Mouse (Mus musculus) limb, embryonic 15.5 days (tissue): Measurements from ENCODE around the gene Haus2. TPM values are rescaled to one million over a fixed set of nuclear protein-coding genes. Genes with fewer than 3 reads are reported as not detected.
"Not testable (repeated sequence)": the region's sequence is repeated elsewhere in the genome, so short reads cannot be mapped to it uniquely, and the experiment has no call there.

Experiments
- ATAC-seq: fragments of 200-750 bp; cut with Nextera tagmentation; 2 replicates; pipeline ENCODE4 v1.8.0; 2017; ENCODE audit warnings: low read depth, moderate TSS enrichment; ENCODE audit not compliant: insufficient number of reproducible peaks, low FRiP score, low TSS enrichment
- H3K27ac ChIP-seq: fragments of 300-500 bp; sonication (generic); 2 replicates; pipeline ENCODE4 v1.5.1; 2015; ENCODE audit warnings: moderate library complexity, mild to moderate bottlenecking, inconsistent platforms
- H3K27me3 ChIP-seq: fragments of 300-500 bp; sonication (generic); 2 replicates; pipeline ENCODE4 v1.6.1; 2015; ENCODE audit warnings: inconsistent platforms
- H3K36me3 ChIP-seq: fragments of 300-500 bp; sonication (generic); 2 replicates; pipeline ENCODE4 v1.6.1; 2015; ENCODE audit warnings: inconsistent platforms
- H3K4me1 ChIP-seq: fragments of 300-500 bp; sonication (generic); 2 replicates; pipeline ENCODE4 v1.6.1; 2015; ENCODE audit warnings: inconsistent platforms
- H3K4me2 ChIP-seq: fragments of 300-500 bp; sonication (generic); 2 replicates; pipeline ENCODE4 v1.6.1; 2015; ENCODE audit warnings: mild to moderate bottlenecking, inconsistent platforms
- H3K4me3 ChIP-seq: fragments of 300-500 bp; sonication (generic); 2 replicates; pipeline ENCODE4 v1.5.1; 2015; ENCODE audit warnings: mild to moderate bottlenecking, inconsistent platforms
- H3K9ac ChIP-seq: fragments of 300-500 bp; sonication (generic); 2 replicates; pipeline ENCODE4 v1.6.1; 2015; ENCODE audit warnings: inconsistent platforms
- H3K9me3 ChIP-seq: fragments of 300-500 bp; sonication (generic); 2 replicates; pipeline ENCODE4 v1.6.1; 2016; ENCODE audit warnings: inconsistent platforms
- WGBS: fragments of 180-500 bp; shearing (Covaris S2); methylation state at CpG from one replicate; pipeline ENCODE4 v1.1.7; 2015; 5-methylcytosine and 5-hydroxymethylcytosine counted together
- polyA plus RNA-seq: library from polyadenylated mRNA; unstranded; fragments of >200 nt; fragmentation: Nextera tagmentation; extraction: Ambion mirVana; gene quantifications from 2 replicates; pipeline ENCODE4 v1.2.1, GENCODE M21; 2015

The Haus2 gene
- 21.8 and 23.2 TPM in 2 replicates for polyA plus RNA-seq

- Histone ChIP-seq H3K4me3 (peak within 1 kb of the TSS; percentile 92), H3K27ac (peak within 1 kb of the TSS; percentile 95), H3K4me2 (peak within 1 kb of the TSS; percentile 64), H3K4me1 (peaks cover 15% of the 10 kb centered on the region), H3K36me3 (peaks cover 12% of the 10 kb centered on the region), H3K9ac (peak within 1 kb of the TSS; percentile 83), H3K9me3 (no peaks in the 10 kb centered on the region), H3K27me3 (no peaks in the 10 kb centered on the region)
- WGBS = under 1% methylated on average over 52 of the region's 52 CpGs
- ATAC-seq = peak; percentile 92
Measured at GRCm38 (mm10) chr2:120608830-120609723, at the start of gene Haus2, which contains the start of gene Lrrc57. Haus2 (plus strand) TSS chr2:120609383. Lrrc57 (minus strand) TSS chr2:120609520.

GRCm38 (mm10) chr2:120561524-120561923, 47.7 kb upstream of the Haus2 start:
- no peak overlapping the region for H3K4me2 ChIP-seq

GRCm38 (mm10) chr2:120562859-120563234, 46.3 kb upstream of the Haus2 start:
- Histone ChIP-seq H3K27ac (peak overlapping the region; percentile 79), H3K9me3 (no peaks in the 10 kb centered on the region), H3K27me3 (no peaks in the 10 kb centered on the region), H3K4me1 (peaks cover 7% of the 10 kb centered on the region), H3K4me2 (peak overlapping the region; percentile 57), H3K36me3 (no peaks in the 10 kb centered on the region), H3K4me3 (peak overlapping the region; percentile 96), H3K9ac (peak overlapping the region; percentile 92)
- WGBS = 19% methylated on average over 9 of the region's 9 CpGs
- ATAC-seq = no peak

More at GRCm38 (mm10) chr2:120561524-120561923, 47.7 kb upstream of the Haus2 start:
- H3K9ac ChIP-seq = no peak overlapping the region
- no peak for ATAC-seq
- WGBS = 89% methylated on average over 1 of the region's 1 CpGs
- no peaks in the 10 kb centered on the region for H3K9me3 ChIP-seq
- no peak overlapping the region for H3K4me3 ChIP-seq
- H3K4me1 ChIP-seq = peaks cover 7% of the 10 kb centered on the region
- no peaks in the 10 kb centered on the region for H3K36me3 ChIP-seq
- no peak overlapping the region for H3K27ac ChIP-seq
- H3K27me3 ChIP-seq = no peaks in the 10 kb centered on the region

GRCm38 (mm10) chr2:120563235-120563990, 45.8 kb upstream of the Haus2 start, which contains the start of gene Zfp106:
Zfp106 (minus strand) TSS chr2:120563843.
- Histone ChIP-seq H3K36me3 (no peaks in the 10 kb centered on the region), H3K9ac (peak within 1 kb of the TSS; percentile 92), H3K27ac (peak within 1 kb of the TSS; percentile 79), H3K9me3 (no peaks in the 10 kb centered on the region), H3K4me1 (peaks cover 7% of the 10 kb centered on the region), H3K4me3 (peak within 1 kb of the TSS; percentile 96), H3K4me2 (peak within 1 kb of the TSS; percentile 57), H3K27me3 (no peaks in the 10 kb centered on the region)
- ATAC-seq = peak; percentile 86
- under 1% methylated on average over 50 of the region's 50 CpGs for WGBS

- not testable (repeated sequence) for H3K9me3 ChIP-seq, ATAC-seq, H3K36me3 ChIP-seq, H3K27ac ChIP-seq, H3K4me3 ChIP-seq, H3K27me3 ChIP-seq, H3K9ac ChIP-seq, H3K4me2 ChIP-seq
- 92% methylated on average over 4 of the region's 4 CpGs for WGBS
- peaks cover 17% of the 10 kb centered on the region for H3K4me1 ChIP-seq
Measured at GRCm38 (mm10) chr2:120564548-120565188, 44.5 kb upstream of the Haus2 start.

- peaks cover 17% of the 10 kb centered on the region for H3K4me1 ChIP-seq
- no peak overlapping the region for H3K9ac ChIP-seq
- no peak overlapping the region for H3K27ac ChIP-seq
- H3K4me2 ChIP-seq = no peak overlapping the region
- ATAC-seq = no peak
- H3K9me3 ChIP-seq = no peaks in the 10 kb centered on the region
- H3K27me3 ChIP-seq = no peaks in the 10 kb centered on the region
- 79% methylated on average over 2 of the region's 2 CpGs for WGBS
- H3K36me3 ChIP-seq = 0 out of 2 replicates have a peak, but pooled peaks cover 2% of the 10 kb centered on the region
- no peak overlapping the region for H3K4me3 ChIP-seq
Measured at GRCm38 (mm10) chr2:120565363-120565762, 43.8 kb upstream of the Haus2 start.

- H3K9ac ChIP-seq = peak within 1 kb of the TSS; percentile 73
- H3K4me3 ChIP-seq = peak within 1 kb of the TSS; percentile 78
- H3K4me2 ChIP-seq = peak within 1 kb of the TSS; percentile 63
- peak within 1 kb of the TSS; percentile 90 for H3K27ac ChIP-seq
- no peaks in the 10 kb centered on the region for H3K9me3 ChIP-seq
- peaks cover 17% of the 10 kb centered on the region for H3K4me1 ChIP-seq
- ATAC-seq = peak; percentile 92
- peaks cover 5% of the 10 kb centered on the region; the same call in 1 of the 2 replicates for H3K36me3 ChIP-seq
- under 1% methylated on average over 42 of the region's 42 CpGs for WGBS
- H3K27me3 ChIP-seq = no peaks in the 10 kb centered on the region
Measured at GRCm38 (mm10) chr2:120566886-120567797, 42.0 kb upstream of the Haus2 start, which contains the start of gene Snap23. Snap23 (plus strand) TSS chr2:120567671.

GRCm38 (mm10) chr2:120567798-120568320, 41.3 kb upstream of the Haus2 start:
- peak; percentile 28; the same call in 1 of the 2 replicates for ATAC-seq

GRCm38 (mm10) chr2:120571081-120571480, 38.1 kb upstream of the Haus2 start:
- no peak overlapping the region for H3K4me3 ChIP-seq
- H3K27me3 ChIP-seq = no peaks in the 10 kb centered on the region
- H3K36me3 ChIP-seq = peaks cover 7% of the 10 kb centered on the region
- WGBS = 95% methylated on average over 3 of the region's 3 CpGs
- no peak overlapping the region for H3K9ac ChIP-seq
- H3K4me2 ChIP-seq = no peak overlapping the region
- H3K9me3 ChIP-seq = no peaks in the 10 kb centered on the region
- H3K27ac ChIP-seq = no peak overlapping the region
- no peak for ATAC-seq
- H3K4me1 ChIP-seq = peaks cover 20% of the 10 kb centered on the region; the same call in 1 of the 2 replicates

More at GRCm38 (mm10) chr2:120567798-120568320, 41.3 kb upstream of the Haus2 start:
- peak overlapping the region; percentile 73 for H3K9ac ChIP-seq
- no peaks in the 10 kb centered on the region for H3K9me3 ChIP-seq
- peaks cover 5% of the 10 kb centered on the region; the same call in 1 of the 2 replicates for H3K36me3 ChIP-seq
- peak overlapping the region; percentile 63 for H3K4me2 ChIP-seq
- H3K4me1 ChIP-seq = peaks cover 12% of the 10 kb centered on the region
- peak overlapping the region; percentile 78 for H3K4me3 ChIP-seq
- no peaks in the 10 kb centered on the region for H3K27me3 ChIP-seq
- peak overlapping the region; percentile 90 for H3K27ac ChIP-seq
- under 1% methylated on average over 22 of the region's 22 CpGs for WGBS

GRCm38 (mm10) chr2:120572161-120572560, 37.0 kb upstream of the Haus2 start:
- WGBS = 95% methylated on average over 3 of the region's 3 CpGs
- not testable (repeated sequence) for ATAC-seq

More at GRCm38 (mm10) chr2:120572161-120572560, 37.0 kb upstream of the Haus2 start:
- not testable (repeated sequence) for H3K27ac ChIP-seq, H3K9ac ChIP-seq, H3K4me2 ChIP-seq, H3K4me3 ChIP-seq, H3K36me3 ChIP-seq, H3K9me3 ChIP-seq, H3K27me3 ChIP-seq
- peaks cover 20% of the 10 kb centered on the region; the same call in 1 of the 2 replicates for H3K4me1 ChIP-seq
